Mouse (Mus musculus): Measurements from ENCODE around the gene Apbb2. TPM values are rescaled to one million over a fixed set of nuclear protein-coding genes. Genes with fewer than 3 reads are reported as not detected.

Apbb2 gene
- total and polyA plus RNA-seq, 3 experiments: 0.34 to 0.40 (median 0.34) TPM

GRCm38 (mm10) chr5:66319341-66319740 is 299.2 kb downstream of the Apbb2 start:
- Histone ChIP-seq H3K4me2 (ENCODE audit: insufficient read depth, low read depth, poor library complexity, severe bottlenecking) (no peak overlapping the region), H3K9ac (ENCODE audit: insufficient read depth, low read depth) (no peak overlapping the region), H3K36me3 (replicated peaks in 1 of 2; ENCODE audit: control insufficient read depth in 1 of 2, insufficient read depth in 1 of 2, low read length in 1 of 2) (no peaks in the 10 kb centered on the region), H3K79me2 (replicated peaks; ENCODE audit: control insufficient read depth, extremely low read depth, insufficient read depth, poor library complexity, severe bottlenecking) (no peaks in the 10 kb centered on the region), H3K9me3 (replicated peaks; ENCODE audit: low read length) (no peaks in the 10 kb centered on the region), H3K27me3 (replicated peaks) (no peaks in the 10 kb centered on the region), H3K27ac (ENCODE audit: insufficient read depth, low read depth) (no peak overlapping the region), H3K4me1 (ENCODE audit: control insufficient read depth in 1 of 2, insufficient read depth in 2 of 2) (peaks cover 4 to 17% of the 10 kb centered on the region in 2 experiments; a peak in 3 of 4 replicates), H3K4me3 (replicated peaks in 1 of 3; ENCODE audit: low read depth in 2 of 3, low read length in 2 of 3, poor library complexity in 1 of 3) (no peak overlapping the region)
- dilution Hi-C loops (cut with MboI; ENCODE audit: extremely low pct_ligation_motif_present, extremely low pct_unique_long_range_greater_than_20kb, low sequenced_read_pairs): no loop called here
- in situ Hi-C loops (cut with MboI; ENCODE audit: low pct_ligation_motif_present, low pct_unique_long_range_greater_than_20kb, low sequenced_read_pairs): no loop called here
- peak; percentile 80 to 90 for TF ChIP-seq CTCF (conservative IDR thresholded peaks at IDR 0.05 in 1 of 2, IDR thresholded peaks at IDR 0.05 in 1 of 2; ENCODE audit: low read depth in 2 of 2, low read length in 2 of 2)
- TF ChIP-seq RAD21 (IDR thresholded peaks at IDR 0.05; ENCODE audit: low read depth, low read length): peak; percentile 47
- no peak for TF ChIP-seq MAFK (IDR thresholded peaks at IDR 0.05; ENCODE audit: insufficient replicate concordance, low read length)
- peak; percentile 74 for TF ChIP-seq SMC3 (IDR thresholded peaks at IDR 0.05; ENCODE audit: low read depth, low read length)
- peak; percentile 74 for DNase-seq (ENCODE audit: extremely low read depth)

- in situ Hi-C loops (cut with MboI; ENCODE audit: low pct_ligation_motif_present, low pct_unique_long_range_greater_than_20kb, low sequenced_read_pairs): no loop called here
- dilution Hi-C loops (cut with MboI; ENCODE audit: extremely low pct_ligation_motif_present, extremely low pct_unique_long_range_greater_than_20kb, low sequenced_read_pairs): no loop called here
- TF ChIP-seq ELF1 (IDR thresholded peaks at IDR 0.05; ENCODE audit: low read depth, low read length): no peak
- no peak for TF ChIP-seq ZC3H11A (IDR thresholded peaks at IDR 0.05; ENCODE audit: low read depth, low read length)
- Histone ChIP-seq H3K27me3 (replicated peaks) (no peaks in the 10 kb centered on the region), H3K27ac (ENCODE audit: insufficient read depth, low read depth) (no peak overlapping the region), H3K9ac (ENCODE audit: insufficient read depth, low read depth) (no peak overlapping the region), H3K4me1 (ENCODE audit: control insufficient read depth in 1 of 2, insufficient read depth in 2 of 2) (peaks cover under 1 to 13% of the 10 kb centered on the region in 2 experiments; a peak in 2 of 4 replicates), H3K36me3 (replicated peaks in 1 of 2; ENCODE audit: control insufficient read depth in 1 of 2, insufficient read depth in 1 of 2, low read length in 1 of 2) (no peaks in the 10 kb centered on the region), H3K4me3 (replicated peaks in 1 of 3; ENCODE audit: low read depth in 2 of 3, low read length in 2 of 3, poor library complexity in 1 of 3) (no peak overlapping the region), H3K79me2 (replicated peaks; ENCODE audit: control insufficient read depth, extremely low read depth, insufficient read depth, poor library complexity, severe bottlenecking) (no peaks in the 10 kb centered on the region), H3K4me2 (ENCODE audit: insufficient read depth, low read depth, poor library complexity, severe bottlenecking) (no peak overlapping the region), H3K9me3 (replicated peaks; ENCODE audit: low read length) (no peaks in the 10 kb centered on the region)
- DNase-seq (ENCODE audit: extremely low read depth): no peak
Observed at GRCm38 (mm10) chr5:66315791-66316190, 302.8 kb downstream of the Apbb2 start.

GRCm38 (mm10) chr5:66310806-66311205 is 307.8 kb downstream of the Apbb2 start:
- no peak overlapping the region for H3K4me2 ChIP-seq (ENCODE audit: insufficient read depth, low read depth, poor library complexity, severe bottlenecking)
- no peak overlapping the region for H3K27ac ChIP-seq (ENCODE audit: insufficient read depth, low read depth)
- H3K27me3 ChIP-seq (replicated peaks): no peaks in the 10 kb centered on the region
- no peaks in the 10 kb centered on the region for H3K79me2 ChIP-seq (replicated peaks; ENCODE audit: control insufficient read depth, extremely low read depth, insufficient read depth, poor library complexity, severe bottlenecking)
- no peak for TF ChIP-seq RCOR1 (conservative IDR thresholded peaks at IDR 0.05; ENCODE audit: low read depth, low read length)
- no peak for TF ChIP-seq USF1 (IDR thresholded peaks at IDR 0.05; ENCODE audit: low read depth, low read length)
- no peak for TF ChIP-seq PAX5 (IDR thresholded peaks at IDR 0.05; ENCODE audit: low read length)
- H3K36me3 ChIP-seq (replicated peaks in 1 of 2; ENCODE audit: control insufficient read depth in 1 of 2, insufficient read depth in 1 of 2, low read length in 1 of 2): no peaks in the 10 kb centered on the region
- no peaks in the 10 kb centered on the region for H3K9me3 ChIP-seq (replicated peaks; ENCODE audit: low read length)
- in situ Hi-C loops (cut with MboI; ENCODE audit: low pct_ligation_motif_present, low pct_unique_long_range_greater_than_20kb, low sequenced_read_pairs) (no loop called here), dilution Hi-C loops (cut with MboI; ENCODE audit: extremely low pct_ligation_motif_present, extremely low pct_unique_long_range_greater_than_20kb, low sequenced_read_pairs) (no loop called here)
- no peak overlapping the region for H3K9ac ChIP-seq (ENCODE audit: insufficient read depth, low read depth)
- no peak overlapping the region for H3K4me3 ChIP-seq (replicated peaks in 1 of 3; ENCODE audit: low read depth in 2 of 3, low read length in 2 of 3, poor library complexity in 1 of 3)
- H3K4me1 ChIP-seq (ENCODE audit: control insufficient read depth in 1 of 2, insufficient read depth in 2 of 2): peaks cover 0 to under 1% of the 10 kb centered on the region in 2 experiments; a peak in 2 of 4 replicates
- DNase-seq (ENCODE audit: extremely low read depth): no peak

Data from CH12.LX (cell line).